Mouse (Mus musculus) urinary bladder, postnatal 36 days (tissue): ENCODE measurements around the gene Doc2b.

Source experiments
- DNase-seq, 2 experiments: peaks; one replicate each; pipeline ENCODE4 v3.0.0; 2022; ENCODE audit warnings: low spot score in 2 of 2, mixed read lengths in 1 of 2

The Doc2b gene

GRCm38 (mm10) chr11:75792535-75792934, 3.3 kb downstream of the Doc2b start:
- no peak for DNase-seq

- no peak for DNase-seq
Observed at GRCm38 (mm10) chr11:75785897-75786296, 10.0 kb downstream of the Doc2b start.

- DNase-seq = no peak
Observed at GRCm38 (mm10) chr11:75783799-75784198, 12.1 kb downstream of the Doc2b start.

- peak; percentile 60 to 67 for DNase-seq
Observed at GRCm38 (mm10) chr11:75781919-75782318, 13.9 kb downstream of the Doc2b start.

- DNase-seq = no peak
Observed at GRCm38 (mm10) chr11:75775919-75776318, 19.9 kb downstream of the Doc2b start.

- DNase-seq = no peak
Observed at GRCm38 (mm10) chr11:75772562-75772961, 23.3 kb downstream of the Doc2b start.

- DNase-seq = peak; percentile 64 to 84
Observed at GRCm38 (mm10) chr11:75769206-75769605, 26.6 kb downstream of the Doc2b start.

- no peak for DNase-seq
Observed at GRCm38 (mm10) chr11:75768091-75768989, 27.5 kb downstream of the Doc2b start.

GRCm38 (mm10) chr11:75767014-75767413, 28.8 kb downstream of the Doc2b start:
- DNase-seq = no peak

GRCm38 (mm10) chr11:75765161-75765560, 30.7 kb downstream of the Doc2b start:
- DNase-seq = no peak

- DNase-seq = no peak
Observed at GRCm38 (mm10) chr11:75764521-75765023, 31.3 kb downstream of the Doc2b start.

GRCm38 (mm10) chr11:75762708-75763107, 33.1 kb downstream of the Doc2b start:
- DNase-seq = no peak

GRCm38 (mm10) chr11:75760785-75761184, 35.1 kb downstream of the Doc2b start:
- DNase-seq = no peak

- DNase-seq = no peak
Observed at GRCm38 (mm10) chr11:75758553-75758952, 37.3 kb downstream of the Doc2b start.

GRCm38 (mm10) chr11:75756687-75757086, 39.2 kb downstream of the Doc2b start:
- no peak for DNase-seq

- no peak for DNase-seq
Observed at GRCm38 (mm10) chr11:75751082-75751481, 44.8 kb downstream of the Doc2b start.

GRCm38 (mm10) chr11:75750537-75750936, 45.3 kb downstream of the Doc2b start:
- DNase-seq = no peak

GRCm38 (mm10) chr11:75744761-75745160, 51.1 kb downstream of the Doc2b start:
- no peak for DNase-seq

GRCm38 (mm10) chr11:75741615-75742014, 54.2 kb downstream of the Doc2b start:
- no peak for DNase-seq

- DNase-seq = no peak
Observed at GRCm38 (mm10) chr11:75740204-75740603, 55.6 kb downstream of the Doc2b start.

- DNase-seq = no peak
Observed at GRCm38 (mm10) chr11:75738477-75738821, 57.4 kb downstream of the Doc2b start.

- no peak for DNase-seq
Observed at GRCm38 (mm10) chr11:75737806-75738476, 57.9 kb downstream of the Doc2b start.

- DNase-seq = no peak
Observed at GRCm38 (mm10) chr11:75736978-75737377, 58.9 kb downstream of the Doc2b start.
